Mouse (Mus musculus) embryonic facial prominence, embryonic 11.5 days (tissue): ENCODE results near the gene Coro2a. TPM values are rescaled to one million over a fixed set of nuclear protein-coding genes. Genes with fewer than 3 reads are reported as not detected.
A peak's percentile ranks its signal among the peaks of the same experiment; 100 is the strongest.

ENCODE experiments used
- ATAC-seq: fragments of 200-750 bp; cut with Nextera tagmentation; replicated peaks from 2 replicates; pipeline ENCODE4 v1.8.0; 2017; ENCODE audit warnings: low read depth; ENCODE audit not compliant: insufficient number of reproducible peaks, low FRiP score, low TSS enrichment
- DNase-seq: peaks from one replicate; pipeline ENCODE4 v3.0.0-alpha.2; 2015; ENCODE audit warnings: low spot score
- H3K27ac ChIP-seq: fragments of 300-500 bp; sonication (generic); replicated peaks from 2 replicates; pipeline ENCODE4 v1.5.1; 2014; ENCODE audit warnings: mild to moderate bottlenecking, low read depth, low read length, control low read depth
- H3K27me3 ChIP-seq: fragments of 300-500 bp; sonication (generic); 2 replicates; pipeline ENCODE4 v1.6.1; 2014; ENCODE audit warnings: mild to moderate bottlenecking, low read length, moderate library complexity, mixed read lengths; ENCODE audit not compliant: control insufficient read depth, insufficient read depth
- H3K36me3 ChIP-seq: fragments of 300-500 bp; sonication (generic); replicated peaks from 2 replicates; pipeline ENCODE4 v1.6.1; 2014; ENCODE audit warnings: low read depth, mild to moderate bottlenecking, low read length, moderate library complexity, mixed read lengths; ENCODE audit not compliant: control insufficient read depth, insufficient read depth
- H3K4me1 ChIP-seq: fragments of 300-500 bp; sonication (generic); 2 replicates; pipeline ENCODE4 v1.6.1; 2014; ENCODE audit warnings: low read length, mixed read lengths; ENCODE audit not compliant: control insufficient read depth, insufficient read depth
- H3K4me2 ChIP-seq: fragments of 300-500 bp; sonication (generic); 2 replicates; pipeline ENCODE4 v1.6.1; 2014; ENCODE audit warnings: low read depth, mild to moderate bottlenecking, control low read depth, low read length, moderate library complexity
- H3K4me3 ChIP-seq: fragments of 300-500 bp; sonication (generic); 2 replicates; pipeline ENCODE4 v1.5.1; 2014; ENCODE audit warnings: low read depth, low read length, control low read depth
- H3K9ac ChIP-seq: fragments of 300-500 bp; sonication (generic); replicated peaks from 2 replicates; pipeline ENCODE4 v1.6.1; 2014; ENCODE audit warnings: mild to moderate bottlenecking, control low read depth, low read length
- H3K9me3 ChIP-seq: fragments of 300-500 bp; sonication (generic); replicated peaks from 2 replicates; pipeline ENCODE4 v1.6.1; 2016; ENCODE audit warnings: mild to moderate bottlenecking, low read length, inconsistent platforms, mixed read lengths; ENCODE audit not compliant: control insufficient read depth
- WGBS: fragments of 180-500 bp; shearing (Covaris S2); extraction: QIAGEN DNeasy Blood & Tissue Kit; methylation state at CpG from one replicate; pipeline ENCODE4 v1.1.7; 2014; 5-methylcytosine and 5-hydroxymethylcytosine counted together
- polyA plus RNA-seq: library from polyadenylated mRNA; unstranded; fragments of >200 nt; fragmentation: Nextera tagmentation; extraction: Ambion mirVana; gene quantifications from 2 replicates; pipeline ENCODE4 v1.2.1, GENCODE M21; 2014

Gene Coro2a
- polyA plus RNA-seq, 1 experiment from 2014 or later, result 6.0 TPM

- Histone ChIP-seq H3K9me3 (no peaks in the 10 kb centered on the region), H3K36me3 (no peaks in the 10 kb centered on the region; the same call in none of the 2 replicates), H3K27me3 (peaks cover 11% of the 10 kb centered on the region), H3K4me3 (no peak overlapping the region), H3K4me2 (no peak overlapping the region), H3K4me1 (no peaks in the 10 kb centered on the region), H3K9ac (no peak overlapping the region), H3K27ac (no peak overlapping the region)
- DNase-seq, result no peak
- 85% methylated on average over 3 of the region's 3 CpGs for WGBS
- no peak for ATAC-seq
Measured at GRCm38 (mm10) chr4:46503881-46504280, 98.1 kb downstream of the Coro2a start.

GRCm38 (mm10) chr4:46502606-46503502, 99.1 kb downstream of the Coro2a start:
- DNase-seq (no peak), ATAC-seq (no peak)
- Histone ChIP-seq H3K4me2 (no peak overlapping the region), H3K4me1 (no peaks in the 10 kb centered on the region), H3K36me3 (no peaks in the 10 kb centered on the region; the same call in none of the 2 replicates), H3K27ac (no peak overlapping the region), H3K27me3 (peaks cover 11% of the 10 kb centered on the region), H3K4me3 (no peak overlapping the region), H3K9me3 (no peaks in the 10 kb centered on the region), H3K9ac (no peak overlapping the region)
- 68% methylated on average over 16 of the region's 16 CpGs for WGBS

GRCm38 (mm10) chr4:46498976-46499375, 103.0 kb downstream of the Coro2a start:
- peak; percentile 70 for DNase-seq
- no peak for ATAC-seq
- H3K4me3 ChIP-seq, result no peak overlapping the region
- WGBS, result 16% methylated on average over 4 of the region's 4 CpGs
- H3K4me2 ChIP-seq, result no peak overlapping the region
- H3K36me3 ChIP-seq, result no peaks in the 10 kb centered on the region; the same call in none of the 2 replicates
- H3K9me3 ChIP-seq, result no peaks in the 10 kb centered on the region
- H3K9ac ChIP-seq, result no peak overlapping the region
- no peak overlapping the region for H3K27ac ChIP-seq
- H3K27me3 ChIP-seq, result no peaks in the 10 kb centered on the region
- H3K4me1 ChIP-seq, result no peaks in the 10 kb centered on the region

- no peak overlapping the region for H3K9ac ChIP-seq
- no peaks in the 10 kb centered on the region for H3K27me3 ChIP-seq
- ATAC-seq, result no peak
- H3K4me1 ChIP-seq, result no peaks in the 10 kb centered on the region
- 58% methylated on average over 3 of the region's 3 CpGs for WGBS
- H3K9me3 ChIP-seq, result no peaks in the 10 kb centered on the region
- H3K4me3 ChIP-seq, result no peak overlapping the region
- no peaks in the 10 kb centered on the region; the same call in none of the 2 replicates for H3K36me3 ChIP-seq
- H3K27ac ChIP-seq, result no peak overlapping the region
- DNase-seq, result no peak
- no peak overlapping the region for H3K4me2 ChIP-seq
Measured at GRCm38 (mm10) chr4:46498511-46498910, 103.5 kb downstream of the Coro2a start.

- H3K4me2 ChIP-seq, result no peak overlapping the region
- H3K27ac ChIP-seq, result no peak overlapping the region
- H3K4me1 ChIP-seq, result no peaks in the 10 kb centered on the region
- no peaks in the 10 kb centered on the region; the same call in none of the 2 replicates for H3K36me3 ChIP-seq
- H3K27me3 ChIP-seq, result no peaks in the 10 kb centered on the region
- no peak overlapping the region for H3K4me3 ChIP-seq
- ATAC-seq (no peak), DNase-seq (peak; percentile 77)
- no peaks in the 10 kb centered on the region for H3K9me3 ChIP-seq
- 42% methylated on average over 4 of the region's 4 CpGs for WGBS
- H3K9ac ChIP-seq, result no peak overlapping the region
Measured at GRCm38 (mm10) chr4:46497286-46497892, 104.6 kb downstream of the Coro2a start.

- no peaks in the 10 kb centered on the region for H3K9me3 ChIP-seq
Measured at GRCm38 (mm10) chr4:46495543-46495942, 106.5 kb downstream of the Coro2a start.

GRCm38 (mm10) chr4:46493071-46493470, 108.9 kb downstream of the Coro2a start:
- H3K4me2 ChIP-seq, result no peak overlapping the region
- 93% methylated on average over 6 of the region's 6 CpGs for WGBS
- H3K4me1 ChIP-seq, result no peaks in the 10 kb centered on the region
- H3K27me3 ChIP-seq, result no peaks in the 10 kb centered on the region
- H3K4me3 ChIP-seq, result no peak overlapping the region
- H3K9ac ChIP-seq, result no peak overlapping the region
- H3K36me3 ChIP-seq, result no peaks in the 10 kb centered on the region; the same call in none of the 2 replicates
- DNase-seq, result no peak
- no peaks in the 10 kb centered on the region for H3K9me3 ChIP-seq
- H3K27ac ChIP-seq, result no peak overlapping the region
- no peak for ATAC-seq

More at GRCm38 (mm10) chr4:46495543-46495942, 106.5 kb downstream of the Coro2a start:
- WGBS, result 89% methylated on average over 12 of the region's 12 CpGs
- no peak overlapping the region for H3K4me2 ChIP-seq
- no peak overlapping the region for H3K27ac ChIP-seq
- no peaks in the 10 kb centered on the region for H3K27me3 ChIP-seq
- H3K9ac ChIP-seq, result no peak overlapping the region
- no peak for ATAC-seq
- DNase-seq, result no peak
- no peaks in the 10 kb centered on the region for H3K4me1 ChIP-seq
- H3K36me3 ChIP-seq, result no peaks in the 10 kb centered on the region; the same call in none of the 2 replicates
- H3K4me3 ChIP-seq, result no peak overlapping the region
